Mouse (Mus musculus) kidney, adult 2 months (tissue): Measurements from ENCODE around the gene Amn1. TPM values are rescaled to one million over a fixed set of nuclear protein-coding genes. Genes with fewer than 3 reads are reported as not detected.
"Not testable (repeated sequence)": the region's sequence is repeated elsewhere in the genome, so short reads cannot be mapped to it uniquely, and the experiment has no call there.

ENCODE experiments used
- DNase-seq: peaks from one replicate; pipeline ENCODE4 v3.0.0; 2021
- H3K27ac ChIP-seq: fragments of 200-500 bp; 2 replicates; pipeline ENCODE4 v1.5.1; 2012; ENCODE audit warnings: low read depth, low read length, control low read depth, inconsistent platforms; ENCODE audit not compliant: insufficient read depth
- H3K27me3 ChIP-seq: fragments of 200-500 bp; replicated peaks from 2 replicates; pipeline ENCODE4 v1.6.1; 2012; ENCODE audit warnings: mild to moderate bottlenecking, moderate library complexity, low read length, inconsistent platforms; ENCODE audit not compliant: control insufficient read depth, insufficient read depth
- H3K36me3 ChIP-seq: fragments of 200-500 bp; 2 replicates; pipeline ENCODE4 v1.6.1; 2012; ENCODE audit warnings: mild to moderate bottlenecking, moderate library complexity, low read length, inconsistent platforms; ENCODE audit not compliant: control insufficient read depth, insufficient read depth
- H3K4me1 ChIP-seq: fragments of 200-500 bp; 2 replicates; pipeline ENCODE4 v1.6.1; 2011; ENCODE audit warnings: low read length; ENCODE audit not compliant: control insufficient read depth, insufficient read depth
- H3K4me3 ChIP-seq: fragments of 200-500 bp; 2 replicates; pipeline ENCODE4 v1.5.1; 2011; ENCODE audit warnings: mild to moderate bottlenecking, low read depth, low read length, control low read depth; ENCODE audit not compliant: insufficient read depth
- CTCF ChIP-seq: fragments of 200-500 bp; conservative IDR thresholded peaks from 2 replicates; pipeline ENCODE4 v1.5.1; 2011; ENCODE audit warnings: low read depth, mild to moderate bottlenecking, control low read depth, low read length, moderate library complexity, mixed read lengths; ENCODE audit not compliant: insufficient read depth, insufficient read length
- POLR2A ChIP-seq: fragments of 200-500 bp; IDR thresholded peaks from one replicate; pipeline ENCODE4 v1.6.1; 2011; ENCODE audit warnings: low read depth, low read length, control low read depth
- WGBS: fragments of 180-500 bp; shearing (Covaris S2); methylation state at CpG from one replicate; pipeline ENCODE4 v1.1.7; 2018; 5-methylcytosine and 5-hydroxymethylcytosine counted together
- polyA plus RNA-seq: library from polyadenylated mRNA; depleted of rRNA; stranded (reverse); fragments of >200 nt; gene quantifications from 2 replicates; pipeline ENCODE4 v1.2.3, GENCODE M21; 2012

Gene Amn1
- polyA plus RNA-seq, 1 experiment: 9.8 TPM

DNA sequence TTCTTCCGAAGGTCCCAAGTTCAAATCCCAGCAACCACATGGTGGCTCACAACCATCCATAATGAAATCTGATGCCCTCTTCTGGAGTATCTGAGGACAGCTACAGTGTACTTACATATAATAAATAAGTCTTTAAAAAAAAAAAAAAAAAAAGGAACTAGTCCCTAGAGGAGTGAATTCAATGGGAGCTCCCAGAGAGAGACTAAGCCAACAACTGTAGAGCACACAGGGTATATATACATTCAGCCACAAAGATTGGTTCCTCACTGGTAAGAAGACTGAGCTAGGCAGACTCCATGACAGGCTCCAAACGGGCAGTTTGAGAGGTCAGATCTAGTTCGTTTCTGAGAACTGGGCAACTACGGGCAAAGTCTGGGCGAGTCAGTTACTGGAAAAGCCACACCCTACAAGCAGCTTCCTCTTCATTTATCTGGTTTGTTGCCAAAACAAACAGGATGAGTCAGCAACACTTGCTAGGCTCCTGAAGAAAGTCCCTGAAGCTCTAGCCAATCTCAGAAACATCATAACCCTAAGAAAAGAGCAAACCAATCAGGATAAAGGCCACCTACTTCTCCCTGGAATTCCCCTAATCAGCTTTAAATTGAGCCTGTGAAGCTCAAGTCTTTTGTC is 4.9 kb upstream of the Amn1 start:
- peak overlapping the region; percentile 80 for H3K27ac ChIP-seq
- no peak overlapping the region for H3K4me3 ChIP-seq
- 36% methylated on average over 5 of the region's 5 CpGs for WGBS
- H3K36me3 ChIP-seq: no peaks in the 10 kb centered on the region
- H3K4me1 ChIP-seq: peaks cover 5% of the 10 kb centered on the region; the same call in 1 of the 2 replicates
- H3K27me3 ChIP-seq: no peaks in the 10 kb centered on the region
- peak; percentile 95 for DNase-seq
- TF ChIP-seq POLR2A (no peak), CTCF (no peak)

DNA sequence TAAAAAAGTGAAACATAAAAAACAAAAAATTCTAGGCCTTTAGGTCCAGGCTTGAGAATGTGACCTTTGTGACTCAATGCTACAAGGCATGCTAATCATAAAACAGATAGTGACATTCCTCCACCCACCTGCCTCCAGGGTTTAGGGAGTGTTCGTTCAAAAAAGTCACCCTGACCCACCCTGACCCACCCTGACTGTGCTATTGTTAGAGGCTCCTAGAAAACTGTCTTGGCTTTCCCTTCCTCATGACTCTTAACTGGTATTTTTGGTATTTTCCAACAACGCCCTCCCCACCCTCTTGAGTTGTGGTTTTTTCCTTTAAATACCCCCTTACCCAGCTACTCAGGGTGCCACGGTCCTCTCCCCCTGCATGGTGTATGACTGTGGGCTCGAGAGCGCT is 3.4 kb upstream of the Amn1 start:
- WGBS: 78% methylated on average over 5 of the region's 5 CpGs
- not testable (repeated sequence) for DNase-seq, H3K27ac ChIP-seq

DNA sequence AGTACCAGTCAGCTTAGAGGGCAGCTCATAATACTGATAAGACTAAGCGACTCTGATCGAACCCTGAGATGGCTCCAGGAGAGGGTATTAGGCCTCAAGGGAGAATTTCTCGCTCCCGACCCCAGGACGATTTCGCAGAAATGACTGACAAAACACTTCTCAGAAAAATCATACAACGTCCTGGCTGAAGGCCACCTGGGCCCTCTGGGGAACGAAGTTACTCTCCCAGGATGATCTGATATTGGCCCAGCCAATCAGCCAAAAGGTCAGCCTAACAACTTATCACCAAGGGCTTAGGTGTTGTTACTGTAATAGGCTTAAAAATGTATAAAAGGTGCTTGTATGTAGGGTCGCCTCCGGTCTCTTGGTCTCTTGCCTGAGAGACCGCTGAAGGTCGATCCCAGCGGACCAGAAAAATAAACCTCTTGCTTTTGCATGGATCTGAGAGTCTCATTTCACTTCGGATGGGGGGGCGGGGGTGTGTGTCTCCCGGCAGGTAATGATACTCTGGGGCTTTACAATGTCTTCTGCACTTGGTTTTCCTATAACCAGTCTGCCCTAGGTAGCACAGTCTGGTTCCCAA is 919 bp upstream of the Amn1 start:
- DNase-seq: peak; percentile 44
- Histone ChIP-seq H3K4me1 (peaks cover 13% of the 10 kb centered on the region), H3K36me3 (peaks cover under 1% of the 10 kb centered on the region; the same call in 1 of the 2 replicates), H3K27ac (no peak overlapping the region), H3K27me3 (no peaks in the 10 kb centered on the region), H3K4me3 (no peak overlapping the region)
- TF ChIP-seq CTCF (no peak), POLR2A (no peak)
- WGBS: 91% methylated on average over 16 of the region's 16 CpGs

More for the DNA sequence above, 3.4 kb upstream of the Amn1 start:
- H3K36me3 ChIP-seq, H3K4me3 ChIP-seq, H3K4me1 ChIP-seq, H3K27me3 ChIP-seq: not testable (repeated sequence)

DNA sequence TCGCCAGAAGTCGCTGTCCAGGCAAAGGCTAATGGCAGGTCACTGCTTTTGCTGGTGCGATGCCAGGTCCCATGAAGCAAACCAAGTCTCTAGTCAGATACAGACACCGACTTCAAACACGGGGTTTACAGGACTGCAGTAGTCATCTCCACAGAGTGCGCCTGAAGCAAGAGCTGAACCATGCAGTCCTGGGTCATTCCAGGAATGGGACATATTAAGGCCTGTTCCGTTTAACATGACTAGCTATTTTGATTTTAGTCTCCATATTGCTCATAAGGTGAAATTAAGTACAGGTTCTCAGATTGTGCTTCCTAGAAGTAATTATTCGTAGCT is 379 bp upstream of the Amn1 start:
- Histone ChIP-seq H3K36me3 (peaks cover 3% of the 10 kb centered on the region), H3K27ac (peak overlapping the region; percentile 78), H3K4me1 (peaks cover 13% of the 10 kb centered on the region), H3K27me3 (no peaks in the 10 kb centered on the region), H3K4me3 (peak overlapping the region; percentile 52)
- no peak for DNase-seq
- WGBS: 27% methylated on average over 8 of the region's 8 CpGs
- TF ChIP-seq POLR2A: no peak

DNA sequence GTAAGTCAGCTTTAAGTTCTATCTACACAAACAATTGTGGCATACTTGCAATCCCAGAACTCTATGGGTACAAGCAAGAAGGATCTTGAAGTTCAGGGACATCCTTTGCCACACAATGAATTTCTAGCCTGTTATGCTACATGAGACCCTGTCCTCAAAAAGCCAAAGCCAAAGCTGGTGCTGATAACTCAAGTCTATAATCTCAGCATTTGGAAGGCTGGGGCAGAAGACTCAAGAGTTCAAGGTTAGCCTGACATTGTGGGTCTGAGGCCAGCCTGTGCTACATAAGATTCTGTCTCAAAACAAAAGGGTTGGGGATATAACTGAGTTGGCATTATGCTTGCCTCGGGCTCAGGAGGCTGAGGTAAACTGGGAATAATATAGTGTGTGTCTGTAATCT is 1.1 kb downstream of the Amn1 start:
- WGBS: 57% methylated on average over 1 of the region's 1 CpGs
- no peak for DNase-seq
- H3K27me3 ChIP-seq: no peaks in the 10 kb centered on the region
- peaks cover 6% of the 10 kb centered on the region for H3K36me3 ChIP-seq
- peak overlapping the region; percentile 11; the same call in 1 of the 2 replicates for H3K4me3 ChIP-seq
- H3K4me1 ChIP-seq: peaks cover 8% of the 10 kb centered on the region
- peak overlapping the region; percentile 41; the same call in 1 of the 2 replicates for H3K27ac ChIP-seq
- TF ChIP-seq CTCF (no peak), POLR2A (no peak)

DNA sequence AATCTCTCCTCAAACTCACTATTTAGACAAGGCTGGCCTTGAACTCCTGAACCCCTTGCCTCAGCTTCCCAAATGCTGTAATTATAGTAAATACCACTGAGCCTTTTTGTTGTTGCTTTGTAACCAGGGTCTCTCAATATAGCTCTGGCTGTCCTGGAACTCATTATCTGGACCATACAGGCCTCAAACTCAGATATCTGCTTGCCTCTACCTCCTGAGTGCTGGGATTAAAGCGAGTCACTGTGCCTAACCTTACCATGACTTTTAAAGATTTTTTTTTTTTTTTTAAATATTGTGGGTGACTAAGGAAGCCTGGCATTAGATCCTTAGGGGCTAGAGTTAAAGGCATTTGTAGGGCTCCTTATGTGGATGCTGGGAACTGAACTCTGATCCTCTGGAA is 4.5 kb downstream of the Amn1 start:
- Histone ChIP-seq H3K4me3 (no peak overlapping the region), H3K27me3 (no peaks in the 10 kb centered on the region), H3K4me1 (peaks cover 8% of the 10 kb centered on the region), H3K27ac (no peak overlapping the region), H3K36me3 (peaks cover 9% of the 10 kb centered on the region)
- WGBS: 100% methylated on average over 1 of the region's 1 CpGs
- TF ChIP-seq CTCF (no peak), POLR2A (no peak)
- DNase-seq: no peak

DNA sequence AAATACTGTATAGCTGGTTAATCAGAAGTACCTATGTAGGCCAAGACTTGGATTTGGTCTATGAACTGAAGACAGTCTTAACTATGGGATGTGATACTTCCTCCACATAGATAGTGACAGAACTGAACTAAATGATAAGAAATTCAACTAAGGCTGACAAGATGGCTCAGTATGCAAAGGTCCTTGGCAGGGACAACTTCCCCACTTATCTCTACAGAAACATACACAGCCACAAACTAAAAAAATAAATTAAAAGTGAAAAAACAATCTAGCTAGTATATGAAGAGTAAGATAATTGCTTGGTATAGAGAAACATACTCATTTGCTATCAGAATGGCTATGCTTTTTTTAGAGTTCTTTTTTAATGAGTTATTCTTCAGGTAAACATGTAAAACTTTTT is 9.4 kb downstream of the Amn1 start:
- Histone ChIP-seq H3K4me3 (no peak overlapping the region), H3K4me1 (no peaks in the 10 kb centered on the region), H3K36me3 (peaks cover 15% of the 10 kb centered on the region), H3K27me3 (no peaks in the 10 kb centered on the region), H3K27ac (no peak overlapping the region)
- TF ChIP-seq CTCF (no peak), POLR2A (no peak)
- no peak for DNase-seq
